Mouse (Mus musculus) gastrocnemius, adult 8-10 months (tissue): ENCODE measurements around the gene Slc25a22. TPM values are rescaled to one million over a fixed set of nuclear protein-coding genes. Genes with fewer than 3 reads are reported as not detected.
A peak's percentile ranks its signal among the peaks of the same experiment; 100 is the strongest.
"Not testable (repeated sequence)": the region's sequence is repeated elsewhere in the genome, so short reads cannot be mapped to it uniquely, and the experiment has no call there.

Experiments
- DNase-seq, 2 experiments: peaks; one replicate each; pipeline ENCODE4 v3.0.0; 2022; ENCODE audit warnings: low spot score in 2 of 2
- total RNA-seq, 4 experiments: library from RNA; stranded (reverse); gene quantifications; 2 replicates each; pipeline ENCODE4 v1.2.4; 2022

The Slc25a22 gene
- total RNA-seq, 4 experiments from 2014 or later, result 14.5 to 19.5 (median 14.7) TPM

GRCm38 (mm10) chr7:141458661-141459060, 21.0 kb upstream of the Slc25a22 start:
- DNase-seq, result peak in 1 of 2 experiments; percentile 10

DNA sequence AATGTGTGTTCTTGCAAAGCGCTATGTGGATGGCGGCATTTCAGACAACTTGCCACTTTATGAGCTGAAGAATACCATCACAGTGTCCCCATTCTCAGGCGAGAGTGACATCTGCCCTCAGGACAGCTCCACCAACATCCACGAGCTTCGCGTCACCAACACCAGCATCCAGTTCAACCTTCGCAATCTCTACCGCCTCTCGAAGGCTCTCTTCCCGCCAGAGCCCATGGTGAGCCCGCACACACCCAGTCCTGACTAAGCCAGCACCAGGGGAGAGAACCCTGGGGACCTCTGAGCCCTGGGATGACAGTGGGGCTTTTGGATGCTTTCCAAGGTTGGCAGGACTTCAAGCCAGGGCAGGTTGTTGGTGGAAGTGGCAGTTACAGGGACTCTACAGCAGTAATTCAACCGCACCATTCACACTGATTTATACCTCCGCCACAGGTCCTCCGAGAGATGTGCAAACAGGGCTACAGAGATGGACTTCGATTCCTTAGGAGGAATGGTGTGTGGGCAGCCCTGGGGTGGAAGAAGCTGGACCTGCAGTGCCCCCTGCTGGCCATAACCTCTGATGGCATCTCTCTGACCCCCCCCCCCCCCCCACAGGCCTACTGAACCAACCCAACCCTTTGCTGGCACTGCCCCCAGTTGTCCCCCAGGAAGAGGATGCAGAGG, 20.4 kb upstream of the Slc25a22 start:
- peak in 1 of 2 experiments; percentile 51 for DNase-seq

DNA sequence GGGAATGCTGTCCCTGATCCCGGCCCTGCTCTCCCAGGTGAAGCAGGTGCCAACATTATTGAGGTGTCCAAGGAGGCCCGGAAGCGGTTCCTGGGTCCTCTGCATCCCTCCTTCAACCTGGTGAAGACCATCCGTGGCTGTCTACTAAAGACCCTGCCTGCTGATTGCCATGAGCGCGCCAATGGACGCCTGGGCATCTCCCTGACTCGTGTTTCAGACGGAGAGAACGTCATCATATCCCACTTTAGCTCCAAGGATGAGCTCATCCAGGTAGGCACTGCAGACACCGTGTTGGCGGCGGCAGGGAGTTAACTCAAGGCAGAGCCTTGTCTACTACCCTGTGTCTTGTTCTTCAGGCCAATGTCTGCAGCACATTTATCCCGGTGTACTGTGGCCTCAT, 19.5 kb upstream of the Slc25a22 start:
- peak in 1 of 2 experiments; percentile 10 for DNase-seq

DNA sequence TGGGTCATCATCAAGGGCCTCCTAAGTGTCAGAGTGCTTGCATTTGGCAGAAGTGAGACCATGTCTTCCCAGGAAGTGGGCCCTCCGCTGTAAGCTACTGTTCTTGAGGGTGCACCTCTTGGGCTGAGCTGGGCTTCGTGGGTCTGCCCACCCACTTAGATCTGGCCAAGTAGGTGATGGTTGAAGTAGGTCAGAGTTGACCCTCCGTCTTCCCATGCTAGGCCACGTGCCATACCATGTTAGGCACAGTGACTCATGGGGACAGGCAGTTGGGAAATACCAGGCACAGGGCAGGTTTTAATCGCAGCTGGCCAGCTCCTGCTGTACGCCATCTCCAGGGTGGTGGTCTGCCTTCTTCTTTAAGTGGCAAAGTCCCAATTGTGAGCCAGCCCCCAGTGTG, 19.0 kb upstream of the Slc25a22 start:
- DNase-seq, result peak in 1 of 2 experiments; percentile 22

DNA sequence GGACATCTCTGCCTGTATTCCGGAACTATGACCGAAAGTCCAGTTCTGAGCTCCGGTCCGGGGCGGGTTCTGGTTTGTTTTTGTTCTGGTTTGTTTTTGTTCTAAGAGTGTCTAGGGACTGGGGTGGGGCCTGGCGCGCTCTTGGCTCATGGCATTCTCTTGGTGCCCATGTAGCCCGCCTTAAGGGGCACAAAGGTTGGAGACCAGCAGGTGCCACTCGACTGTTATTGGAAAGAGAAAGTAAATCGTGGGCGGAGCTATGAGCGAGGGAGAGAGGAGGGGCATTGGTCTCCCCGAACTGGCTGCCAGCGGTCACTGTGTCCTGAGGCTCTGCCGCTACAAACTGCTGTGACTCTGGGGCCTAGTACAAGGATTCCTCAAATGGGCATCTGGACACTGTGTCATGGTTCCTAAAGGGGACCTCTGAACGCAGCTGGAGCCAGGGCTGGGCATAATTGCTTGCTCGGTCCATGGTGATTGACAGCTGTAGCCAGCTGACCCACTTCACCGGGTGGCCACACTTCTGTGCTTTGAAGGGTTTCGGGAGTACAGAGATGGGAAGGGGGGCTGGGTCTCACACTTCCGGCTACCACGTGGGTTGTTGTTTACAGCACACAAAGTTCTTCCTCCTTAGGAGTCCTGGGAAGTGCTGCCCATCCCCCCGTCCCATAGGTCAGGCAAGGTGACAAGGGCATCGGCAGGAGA, 18.1 kb upstream of the Slc25a22 start:
- peak; percentile 70 to 80 for DNase-seq

- DNase-seq, result peak; percentile 93 to 94
Observed at GRCm38 (mm10) chr7:141454967-141455551, 17.4 kb upstream of the Slc25a22 start, which contains the start of gene Pnpla2. TSS of gene Pnpla2 (plus strand) at chr7:141455198.

GRCm38 (mm10) chr7:141453636-141454035, 15.9 kb upstream of the Slc25a22 start:
- DNase-seq, result no peak

GRCm38 (mm10) chr7:141451928-141452327, 14.2 kb upstream of the Slc25a22 start:
- no peak for DNase-seq

- peak; percentile 88 to 90 for DNase-seq
Observed at GRCm38 (mm10) chr7:141447110-141447991, 9.7 kb upstream of the Slc25a22 start, which contains the start of gene Rplp2. TSS of gene Rplp2 (plus strand) at chr7:141447370.

DNA sequence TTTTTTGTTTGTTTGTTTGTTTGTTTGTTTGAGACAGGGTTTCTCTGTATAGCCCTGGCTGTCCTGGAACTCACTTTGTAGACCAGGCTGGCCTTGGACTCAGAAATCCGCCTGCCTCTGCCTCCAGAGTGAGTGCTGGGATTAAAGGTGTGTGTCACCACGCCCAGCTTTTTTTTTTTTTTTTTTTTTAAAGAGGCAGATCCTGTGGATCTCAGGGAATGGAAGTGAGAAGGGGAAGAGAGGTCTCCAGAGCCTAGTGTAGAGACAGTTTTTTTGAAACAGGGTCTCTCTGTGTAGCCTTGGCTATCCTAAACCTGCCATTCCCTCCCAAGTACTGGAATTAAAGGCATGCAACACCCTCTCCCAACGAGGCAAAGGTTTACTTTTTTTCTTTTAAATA, 8.7 kb upstream of the Slc25a22 start:
- DNase-seq, result not testable (repeated sequence)

GRCm38 (mm10) chr7:141443828-141444237, 6.1 kb upstream of the Slc25a22 start, which contains the start of gene Pidd1:
TSS of gene Pidd1 (minus strand) at chr7:141444025.
- no peak for DNase-seq

DNA sequence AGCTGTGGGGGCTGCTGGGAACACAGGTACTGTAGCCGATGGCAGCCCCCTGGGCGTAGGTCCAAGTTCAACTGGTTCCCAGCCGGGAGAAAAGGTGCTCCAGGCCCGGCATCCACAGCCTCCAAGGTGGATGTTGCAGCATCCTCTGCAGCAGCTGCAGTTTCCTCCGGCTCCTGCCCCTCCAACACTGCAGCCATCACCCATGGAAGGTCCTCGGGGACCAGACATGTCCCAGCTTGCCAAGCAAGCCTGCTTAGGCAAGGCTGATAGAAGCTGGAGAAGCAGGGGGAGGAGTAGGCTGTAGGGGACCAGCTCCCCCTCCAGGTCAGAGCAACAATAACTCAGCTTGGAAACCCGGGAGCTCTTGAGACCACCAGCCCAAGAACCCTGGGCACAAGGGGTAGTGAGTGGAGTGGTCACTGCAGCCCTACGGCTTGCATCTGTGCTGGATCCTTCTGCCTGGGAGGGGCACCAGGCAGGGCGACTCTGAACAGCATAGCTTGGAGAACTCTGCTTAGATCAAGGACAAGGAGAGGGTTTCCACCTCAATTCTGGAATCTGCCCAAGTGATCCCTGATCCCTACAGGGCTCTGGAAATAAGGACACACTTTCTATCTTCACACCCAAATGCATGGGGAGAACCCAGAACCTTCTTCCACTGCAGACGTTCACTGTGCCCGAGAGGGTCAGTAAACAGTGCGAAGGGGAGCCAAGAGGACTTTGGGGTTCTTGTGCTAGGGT, 5.6 kb upstream of the Slc25a22 start:
- DNase-seq, result no peak

GRCm38 (mm10) chr7:141442199-141442598, 4.5 kb upstream of the Slc25a22 start:
- DNase-seq, result no peak

GRCm38 (mm10) chr7:141441460-141441859, 3.8 kb upstream of the Slc25a22 start:
- DNase-seq, result no peak

- DNase-seq, result no peak
Observed at GRCm38 (mm10) chr7:141440613-141441012, 2.9 kb upstream of the Slc25a22 start.

DNA sequence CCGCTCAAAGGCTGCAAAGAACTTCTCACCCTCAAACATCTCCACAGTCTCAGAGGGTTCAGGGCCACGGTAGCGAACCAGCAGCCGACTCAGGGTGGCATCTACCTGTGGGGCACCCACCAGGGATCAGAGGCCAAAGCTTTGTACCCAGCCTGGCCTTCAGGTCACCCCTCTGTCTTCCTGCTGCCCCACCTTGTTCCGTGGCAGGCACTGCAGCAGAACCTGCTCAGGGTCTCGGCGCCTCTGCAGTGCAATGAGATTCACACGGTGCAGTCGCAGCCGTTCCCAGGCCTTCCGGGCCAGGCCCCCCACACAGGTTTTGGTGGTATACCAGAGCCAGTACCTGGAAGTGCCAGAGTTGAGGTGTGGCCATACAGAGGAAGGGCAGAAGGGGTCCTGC, 2.1 kb upstream of the Slc25a22 start:
- no peak for DNase-seq

- DNase-seq, result no peak
Observed at GRCm38 (mm10) chr7:141439140-141439679, 1.5 kb upstream of the Slc25a22 start.

DNA sequence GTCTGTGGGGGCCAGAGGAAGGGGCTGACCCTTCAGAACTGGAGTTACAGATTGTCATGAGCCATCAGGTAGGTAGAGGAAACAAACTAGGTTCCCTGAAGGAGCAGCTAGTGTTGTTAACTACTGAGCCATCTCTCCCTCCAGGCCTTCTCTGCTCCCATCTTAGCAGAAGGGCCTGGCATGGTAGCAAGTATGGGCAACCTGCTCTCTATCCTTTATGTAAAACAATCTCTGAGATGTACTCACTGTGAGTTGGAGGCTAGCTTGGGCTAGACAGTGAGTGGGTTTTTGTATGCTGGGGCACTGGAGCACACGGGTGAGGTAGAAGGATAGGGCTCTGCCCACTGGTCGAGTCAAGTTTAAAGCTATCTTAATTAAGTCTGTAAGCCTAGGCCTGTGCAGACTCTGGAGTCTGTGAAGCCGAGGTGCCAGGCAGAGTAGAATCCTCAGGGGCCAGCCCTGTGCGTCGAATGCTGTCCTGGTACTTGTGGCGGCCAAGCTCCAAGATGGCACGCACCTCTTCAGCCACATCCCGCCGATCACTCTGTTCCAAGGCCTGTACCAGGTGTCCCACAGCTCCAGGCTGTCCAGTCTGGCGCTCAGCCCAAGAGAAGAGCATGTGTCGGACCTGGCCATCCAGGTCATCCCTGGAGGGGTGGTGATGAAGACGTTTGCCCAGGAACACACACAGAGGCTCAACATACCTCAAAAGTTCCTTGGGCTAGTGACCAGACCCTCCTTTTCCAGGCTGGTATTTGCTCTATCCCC, 693 bp upstream of the Slc25a22 start:
- DNase-seq, result no peak

DNA sequence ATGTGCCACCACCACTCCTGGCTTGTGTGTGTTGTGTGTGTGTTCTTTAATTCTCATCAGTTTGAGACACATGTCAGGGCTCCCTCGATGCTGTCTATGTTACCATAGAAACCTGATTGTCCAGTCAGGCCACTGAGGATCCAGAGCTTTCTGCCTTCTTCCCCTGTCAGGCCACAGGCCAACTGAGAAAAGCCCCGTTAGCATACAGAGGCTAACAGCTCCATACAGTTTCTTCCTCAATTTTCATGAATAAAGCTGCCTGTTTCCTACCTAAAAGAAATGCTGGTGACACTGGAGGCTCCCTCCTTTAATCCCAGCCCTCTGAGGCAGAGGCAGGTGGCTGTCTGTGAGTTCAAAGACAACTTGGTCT, 1.2 kb downstream of the Slc25a22 start:
- no peak for DNase-seq
